Mouse (Mus musculus): ENCODE measurements around the gene Ppp4r2. TPM values are rescaled to one million over a fixed set of nuclear protein-coding genes. Genes with fewer than 3 reads are reported as not detected.

The Ppp4r2 gene
- polyA plus RNA-seq, 1 experiment from 2014 or later: 29.5 TPM

GRCm38 (mm10) chr6:100868863-100869262 lies 35.4 kb downstream of the Ppp4r2 start:
- Histone ChIP-seq H3K36me3 (ENCODE audit: control insufficient read depth, insufficient read depth, low read length) (peaks cover 25% of the 10 kb centered on the region), H3K27ac (ENCODE audit: low read depth) (no peak overlapping the region), H3K9ac (ENCODE audit: low read length) (no peak overlapping the region), H3K9me3 (ENCODE audit: control insufficient read depth, low read length) (no peaks in the 10 kb centered on the region), H3K27me3 (replicated peaks; ENCODE audit: control insufficient read depth, insufficient read depth, low read length) (no peaks in the 10 kb centered on the region), H3K4me3 (ENCODE audit: low read depth, low read length) (no peak overlapping the region), H3K4me2 (ENCODE audit: low read length) (no peak overlapping the region), H3K4me1 (replicated peaks; ENCODE audit: control insufficient read depth, insufficient read depth, low read length) (no peaks in the 10 kb centered on the region)
- WGBS: 47% methylated on average over 5 of the region's 5 CpGs
- ATAC-seq (replicated peaks; ENCODE audit: low FRiP score, low TSS enrichment, low read depth) (no peak), DNase-seq (ENCODE audit: low spot score) (no peak)

GRCm38 (mm10) chr6:100869909-100870308 lies 36.5 kb downstream of the Ppp4r2 start:
- ATAC-seq (replicated peaks; ENCODE audit: low FRiP score, low TSS enrichment, low read depth): no peak
- H3K9me3 ChIP-seq (ENCODE audit: control insufficient read depth, low read length): no peaks in the 10 kb centered on the region
- 84% methylated on average over 9 of the region's 9 CpGs for WGBS

GRCm38 (mm10) chr6:100873191-100873590 lies 39.8 kb downstream of the Ppp4r2 start:
- Histone ChIP-seq H3K9ac (ENCODE audit: low read length) (no peak overlapping the region), H3K4me2 (ENCODE audit: low read length) (no peak overlapping the region), H3K27me3 (replicated peaks; ENCODE audit: control insufficient read depth, insufficient read depth, low read length) (no peaks in the 10 kb centered on the region), H3K4me3 (ENCODE audit: low read depth, low read length) (no peak overlapping the region), H3K36me3 (ENCODE audit: control insufficient read depth, insufficient read depth, low read length) (peaks cover 3% of the 10 kb centered on the region; the same call in 1 of the 2 replicates), H3K4me1 (replicated peaks; ENCODE audit: control insufficient read depth, insufficient read depth, low read length) (no peaks in the 10 kb centered on the region), H3K9me3 (ENCODE audit: control insufficient read depth, low read length) (no peaks in the 10 kb centered on the region), H3K27ac (ENCODE audit: low read depth) (no peak overlapping the region)
- WGBS: 74% methylated on average over 6 of the region's 6 CpGs
- DNase-seq (ENCODE audit: low spot score) (no peak), ATAC-seq (replicated peaks; ENCODE audit: low FRiP score, low TSS enrichment, low read depth) (no peak)

More at GRCm38 (mm10) chr6:100869909-100870308, 36.5 kb downstream of the Ppp4r2 start:
- H3K4me3 ChIP-seq (ENCODE audit: low read depth, low read length): no peak overlapping the region
- H3K27ac ChIP-seq (ENCODE audit: low read depth): no peak overlapping the region
- no peaks in the 10 kb centered on the region for H3K4me1 ChIP-seq (replicated peaks; ENCODE audit: control insufficient read depth, insufficient read depth, low read length)
- no peaks in the 10 kb centered on the region for H3K27me3 ChIP-seq (replicated peaks; ENCODE audit: control insufficient read depth, insufficient read depth, low read length)
- H3K9ac ChIP-seq (ENCODE audit: low read length): no peak overlapping the region
- peaks cover 17% of the 10 kb centered on the region for H3K36me3 ChIP-seq (ENCODE audit: control insufficient read depth, insufficient read depth, low read length)
- H3K4me2 ChIP-seq (ENCODE audit: low read length): no peak overlapping the region
- DNase-seq (ENCODE audit: low spot score): no peak

GRCm38 (mm10) chr6:100875862-100876623 lies 42.6 kb downstream of the Ppp4r2 start:
- no peaks in the 10 kb centered on the region for H3K36me3 ChIP-seq (ENCODE audit: control insufficient read depth, insufficient read depth, low read length)
- 0 out of 2 replicates have a peak, but pooled peaks cover 3% of the 10 kb centered on the region for H3K27me3 ChIP-seq (replicated peaks; ENCODE audit: control insufficient read depth, insufficient read depth, low read length)
- H3K4me1 ChIP-seq (replicated peaks; ENCODE audit: control insufficient read depth, insufficient read depth, low read length): no peaks in the 10 kb centered on the region
- H3K4me2 ChIP-seq (ENCODE audit: low read length): no peak overlapping the region
- H3K9me3 ChIP-seq (ENCODE audit: control insufficient read depth, low read length): no peaks in the 10 kb centered on the region
- no peak overlapping the region for H3K27ac ChIP-seq (ENCODE audit: low read depth)
- no peak for ATAC-seq (replicated peaks; ENCODE audit: low FRiP score, low TSS enrichment, low read depth)
- no peak overlapping the region for H3K9ac ChIP-seq (ENCODE audit: low read length)
- WGBS: 69% methylated on average over 20 of the region's 20 CpGs
- DNase-seq (ENCODE audit: low spot score): peak; percentile 79
- no peak overlapping the region for H3K4me3 ChIP-seq (ENCODE audit: low read depth, low read length)

GRCm38 (mm10) chr6:100876624-100877017 lies 43.2 kb downstream of the Ppp4r2 start:
- Histone ChIP-seq H3K4me2 (ENCODE audit: low read length) (no peak overlapping the region), H3K4me1 (replicated peaks; ENCODE audit: control insufficient read depth, insufficient read depth, low read length) (no peaks in the 10 kb centered on the region), H3K9ac (ENCODE audit: low read length) (no peak overlapping the region), H3K9me3 (ENCODE audit: control insufficient read depth, low read length) (no peaks in the 10 kb centered on the region), H3K27ac (ENCODE audit: low read depth) (no peak overlapping the region), H3K36me3 (ENCODE audit: control insufficient read depth, insufficient read depth, low read length) (no peaks in the 10 kb centered on the region), H3K4me3 (ENCODE audit: low read depth, low read length) (no peak overlapping the region), H3K27me3 (replicated peaks; ENCODE audit: control insufficient read depth, insufficient read depth, low read length) (0 out of 2 replicates have a peak, but pooled peaks cover 3% of the 10 kb centered on the region)
- 87% methylated on average over 12 of the region's 12 CpGs for WGBS
- no peak for DNase-seq (ENCODE audit: low spot score)
- no peak for ATAC-seq (replicated peaks; ENCODE audit: low FRiP score, low TSS enrichment, low read depth)

- Histone ChIP-seq H3K27ac (ENCODE audit: low read depth) (no peak overlapping the region), H3K27me3 (replicated peaks; ENCODE audit: control insufficient read depth, insufficient read depth, low read length) (0 out of 2 replicates have a peak, but pooled peaks cover 3% of the 10 kb centered on the region), H3K9ac (ENCODE audit: low read length) (no peak overlapping the region), H3K4me1 (replicated peaks; ENCODE audit: control insufficient read depth, insufficient read depth, low read length) (no peaks in the 10 kb centered on the region; the same call in 1 of the 2 replicates), H3K4me2 (ENCODE audit: low read length) (no peak overlapping the region), H3K9me3 (ENCODE audit: control insufficient read depth, low read length) (no peaks in the 10 kb centered on the region), H3K36me3 (ENCODE audit: control insufficient read depth, insufficient read depth, low read length) (no peaks in the 10 kb centered on the region), H3K4me3 (ENCODE audit: low read depth, low read length) (no peak overlapping the region)
- no peak for DNase-seq (ENCODE audit: low spot score)
- WGBS: 78% methylated on average over 13 of the region's 13 CpGs
- no peak for ATAC-seq (replicated peaks; ENCODE audit: low FRiP score, low TSS enrichment, low read depth)
These were observed 45.1 kb downstream of the Ppp4r2 start for GRCm38 (mm10) chr6:100878546-100878945.

- H3K4me1 ChIP-seq (replicated peaks; ENCODE audit: control insufficient read depth, insufficient read depth, low read length): no peaks in the 10 kb centered on the region; the same call in 1 of the 2 replicates
- 0 out of 2 replicates have a peak, but pooled peaks cover 3% of the 10 kb centered on the region for H3K27me3 ChIP-seq (replicated peaks; ENCODE audit: control insufficient read depth, insufficient read depth, low read length)
- WGBS: 33% methylated on average over 10 of the region's 10 CpGs
- no peak overlapping the region for H3K4me3 ChIP-seq (ENCODE audit: low read depth, low read length)
- no peak overlapping the region for H3K9ac ChIP-seq (ENCODE audit: low read length)
- H3K27ac ChIP-seq (ENCODE audit: low read depth): no peak overlapping the region
- ATAC-seq (replicated peaks; ENCODE audit: low FRiP score, low TSS enrichment, low read depth): peak; percentile 52
- DNase-seq (ENCODE audit: low spot score): no peak
- H3K36me3 ChIP-seq (ENCODE audit: control insufficient read depth, insufficient read depth, low read length): no peaks in the 10 kb centered on the region
- H3K9me3 ChIP-seq (ENCODE audit: control insufficient read depth, low read length): no peaks in the 10 kb centered on the region
- no peak overlapping the region for H3K4me2 ChIP-seq (ENCODE audit: low read length)
These were observed 46.2 kb downstream of the Ppp4r2 start for GRCm38 (mm10) chr6:100879607-100880006.

- ATAC-seq (replicated peaks; ENCODE audit: low FRiP score, low TSS enrichment, low read depth) (no peak), DNase-seq (ENCODE audit: low spot score) (no peak)
- Histone ChIP-seq H3K27ac (ENCODE audit: low read depth) (no peak overlapping the region), H3K9me3 (ENCODE audit: control insufficient read depth, low read length) (no peaks in the 10 kb centered on the region), H3K4me2 (ENCODE audit: low read length) (no peak overlapping the region), H3K9ac (ENCODE audit: low read length) (no peak overlapping the region), H3K27me3 (replicated peaks; ENCODE audit: control insufficient read depth, insufficient read depth, low read length) (0 out of 2 replicates have a peak, but pooled peaks cover 3% of the 10 kb centered on the region), H3K36me3 (ENCODE audit: control insufficient read depth, insufficient read depth, low read length) (no peaks in the 10 kb centered on the region), H3K4me1 (replicated peaks; ENCODE audit: control insufficient read depth, insufficient read depth, low read length) (no peaks in the 10 kb centered on the region; the same call in 1 of the 2 replicates), H3K4me3 (ENCODE audit: low read depth, low read length) (no peak overlapping the region)
- WGBS: 83% methylated on average over 9 of the region's 9 CpGs
These were observed 48.2 kb downstream of the Ppp4r2 start for GRCm38 (mm10) chr6:100881657-100882056.
